Mouse (Mus musculus): ENCODE measurements at regions not wholly inside any gene's neighbourhood (a gene's known extent, or its start where the extent isn't known, plus 50 kb on each side); places are given as distances from the start of the nearest gene placed in this dataset.

GRCm38 (mm10) chr17:15192840-15193239 is 151.5 kb upstream of the Gm3448 start:
- H3K4me2 ChIP-seq (replicated peaks; ENCODE audit: low read depth) = peak overlapping the region; percentile 21; the same call in 1 of the 2 replicates

GRCm38 (mm10) chr17:15185217-15185616 is 143.9 kb upstream of the Gm3448 start:
- Histone ChIP-seq H3K4me1 (replicated peaks; ENCODE audit: control insufficient read depth, insufficient read depth, low read length) (no peaks in the 10 kb centered on the region), H3K4me2 (replicated peaks; ENCODE audit: low read depth) (no peak overlapping the region), H3K27ac (ENCODE audit: low read depth, low read length) (no peak overlapping the region), H3K4me3 (ENCODE audit: low read depth, low read length) (no peak overlapping the region), H3K9me3 (ENCODE audit: control insufficient read depth) (no peaks in the 10 kb centered on the region), H3K36me3 (ENCODE audit: control insufficient read depth, insufficient read depth) (no peaks in the 10 kb centered on the region), H3K27me3 (replicated peaks; ENCODE audit: control insufficient read depth, insufficient read depth, low read length) (no peaks in the 10 kb centered on the region), H3K9ac (ENCODE audit: low read depth, low read length) (no peak overlapping the region)
- TF ChIP-seq CTCF (IDR thresholded peaks at IDR 0.05; ENCODE audit: low read depth) = no peak
- ATAC-seq = peak; percentile 33; the same call in 1 of the 2 replicates
- WGBS = 6% methylated on average over 5 of the region's 5 CpGs

More at GRCm38 (mm10) chr17:15192840-15193239, 151.5 kb upstream of the Gm3448 start:
- WGBS = 6% methylated on average over 7 of the region's 7 CpGs
- no peaks in the 10 kb centered on the region for H3K4me1 ChIP-seq (replicated peaks; ENCODE audit: control insufficient read depth, insufficient read depth, low read length)
- TF ChIP-seq CTCF (IDR thresholded peaks at IDR 0.05; ENCODE audit: low read depth) = no peak
- H3K9ac ChIP-seq (ENCODE audit: low read depth, low read length) = 0 out of 2 replicates have a peak overlapping the region, but pooled peaks have one; percentile 26
- H3K36me3 ChIP-seq (ENCODE audit: control insufficient read depth, insufficient read depth) = no peaks in the 10 kb centered on the region
- ATAC-seq = peak; percentile 89
- H3K9me3 ChIP-seq (ENCODE audit: control insufficient read depth) = no peaks in the 10 kb centered on the region
- no peaks in the 10 kb centered on the region for H3K27me3 ChIP-seq (replicated peaks; ENCODE audit: control insufficient read depth, insufficient read depth, low read length)
- H3K4me3 ChIP-seq (ENCODE audit: low read depth, low read length) = no peak overlapping the region
- peak overlapping the region; percentile 54; the same call in 1 of the 2 replicates for H3K27ac ChIP-seq (ENCODE audit: low read depth, low read length)

- no peak overlapping the region for H3K9ac ChIP-seq (ENCODE audit: low read depth, low read length)
- H3K4me1 ChIP-seq (replicated peaks; ENCODE audit: control insufficient read depth, insufficient read depth, low read length) = no peaks in the 10 kb centered on the region
- H3K4me3 ChIP-seq (ENCODE audit: low read depth, low read length) = no peak overlapping the region
- no peaks in the 10 kb centered on the region for H3K9me3 ChIP-seq (ENCODE audit: control insufficient read depth)
- WGBS = 63% methylated on average over 6 of the region's 6 CpGs
- no peak for ATAC-seq
- H3K27me3 ChIP-seq (replicated peaks; ENCODE audit: control insufficient read depth, insufficient read depth, low read length) = no peaks in the 10 kb centered on the region
- no peak overlapping the region for H3K4me2 ChIP-seq (replicated peaks; ENCODE audit: low read depth)
- H3K27ac ChIP-seq (ENCODE audit: low read depth, low read length) = no peak overlapping the region
- TF ChIP-seq CTCF (IDR thresholded peaks at IDR 0.05; ENCODE audit: low read depth) = peak; percentile 43
- no peaks in the 10 kb centered on the region for H3K36me3 ChIP-seq (ENCODE audit: control insufficient read depth, insufficient read depth)
Measured at GRCm38 (mm10) chr17:15183800-15184199, 142.5 kb upstream of the Gm3448 start.

- no peak overlapping the region for H3K4me3 ChIP-seq (ENCODE audit: low read depth, low read length)
- no peak for ATAC-seq
- WGBS = 26% methylated on average over 4 of the region's 4 CpGs
- H3K4me2 ChIP-seq (replicated peaks; ENCODE audit: low read depth) = no peak overlapping the region
- no peak overlapping the region for H3K27ac ChIP-seq (ENCODE audit: low read depth, low read length)
- no peak for TF ChIP-seq CTCF (IDR thresholded peaks at IDR 0.05; ENCODE audit: low read depth)
- no peak overlapping the region for H3K9ac ChIP-seq (ENCODE audit: low read depth, low read length)
- no peaks in the 10 kb centered on the region for H3K36me3 ChIP-seq (ENCODE audit: control insufficient read depth, insufficient read depth)
- H3K9me3 ChIP-seq (ENCODE audit: control insufficient read depth) = no peaks in the 10 kb centered on the region
- no peaks in the 10 kb centered on the region for H3K27me3 ChIP-seq (replicated peaks; ENCODE audit: control insufficient read depth, insufficient read depth, low read length)
- H3K4me1 ChIP-seq (replicated peaks; ENCODE audit: control insufficient read depth, insufficient read depth, low read length) = no peaks in the 10 kb centered on the region
Measured at GRCm38 (mm10) chr17:15182105-15182504, 140.8 kb upstream of the Gm3448 start.

GRCm38 (mm10) chr17:15180223-15180860 is 139.0 kb upstream of the Gm3448 start:
- 45% methylated on average over 10 of the region's 10 CpGs for WGBS
- no peak for ATAC-seq
- no peak for TF ChIP-seq CTCF (IDR thresholded peaks at IDR 0.05; ENCODE audit: low read depth)
- no peak overlapping the region for H3K4me3 ChIP-seq (ENCODE audit: low read depth, low read length)
- H3K36me3 ChIP-seq (ENCODE audit: control insufficient read depth, insufficient read depth) = no peaks in the 10 kb centered on the region
- H3K27ac ChIP-seq (ENCODE audit: low read depth, low read length) = no peak overlapping the region
- no peaks in the 10 kb centered on the region for H3K27me3 ChIP-seq (replicated peaks; ENCODE audit: control insufficient read depth, insufficient read depth, low read length)
- H3K4me2 ChIP-seq (replicated peaks; ENCODE audit: low read depth) = no peak overlapping the region
- no peaks in the 10 kb centered on the region for H3K9me3 ChIP-seq (ENCODE audit: control insufficient read depth)
- no peaks in the 10 kb centered on the region for H3K4me1 ChIP-seq (replicated peaks; ENCODE audit: control insufficient read depth, insufficient read depth, low read length)
- no peak overlapping the region for H3K9ac ChIP-seq (ENCODE audit: low read depth, low read length)

GRCm38 (mm10) chr17:15179411-15179951 is 138.1 kb upstream of the Gm3448 start:
- H3K4me2 ChIP-seq (replicated peaks; ENCODE audit: low read depth) = no peak overlapping the region
- no peaks in the 10 kb centered on the region for H3K27me3 ChIP-seq (replicated peaks; ENCODE audit: control insufficient read depth, insufficient read depth, low read length)
- no peak overlapping the region for H3K27ac ChIP-seq (ENCODE audit: low read depth, low read length)
- TF ChIP-seq CTCF (IDR thresholded peaks at IDR 0.05; ENCODE audit: low read depth) = no peak
- 65% methylated on average over 4 of the region's 4 CpGs for WGBS
- ATAC-seq = no peak
- H3K36me3 ChIP-seq (ENCODE audit: control insufficient read depth, insufficient read depth) = no peaks in the 10 kb centered on the region
- H3K4me1 ChIP-seq (replicated peaks; ENCODE audit: control insufficient read depth, insufficient read depth, low read length) = no peaks in the 10 kb centered on the region
- no peaks in the 10 kb centered on the region for H3K9me3 ChIP-seq (ENCODE audit: control insufficient read depth)
- H3K9ac ChIP-seq (ENCODE audit: low read depth, low read length) = no peak overlapping the region
- no peak overlapping the region for H3K4me3 ChIP-seq (ENCODE audit: low read depth, low read length)
